Mouse (Mus musculus) embryonic facial prominence, embryonic 12.5 days (tissue): ENCODE measurements around the gene Eif4e. TPM values are rescaled to one million over a fixed set of nuclear protein-coding genes. Genes with fewer than 3 reads are reported as not detected.

Experiments
- ATAC-seq: fragments of 200-750 bp; cut with Nextera tagmentation; 2 replicates; pipeline ENCODE4 v1.8.0; 2017; ENCODE audit not compliant: insufficient number of reproducible peaks, insufficient read depth, low FRiP score, low TSS enrichment
- H3K27ac ChIP-seq: fragments of 300-500 bp; sonication (generic); 2 replicates; pipeline ENCODE4 v1.5.1; 2016; ENCODE audit warnings: mild to moderate bottlenecking
- H3K27me3 ChIP-seq: fragments of 300-500 bp; sonication (generic); 2 replicates; pipeline ENCODE4 v1.6.1; 2016; ENCODE audit warnings: mild to moderate bottlenecking, moderate library complexity
- H3K36me3 ChIP-seq: fragments of 300-500 bp; sonication (generic); 2 replicates; pipeline ENCODE4 v1.6.1; 2016; ENCODE audit warnings: mild to moderate bottlenecking
- H3K4me1 ChIP-seq: fragments of 300-500 bp; sonication (generic); 2 replicates; pipeline ENCODE4 v1.6.1; 2016
- H3K4me2 ChIP-seq: fragments of 300-500 bp; sonication (generic); replicated peaks from 2 replicates; pipeline ENCODE4 v1.6.1; 2016; ENCODE audit warnings: mild to moderate bottlenecking, moderate library complexity
- H3K4me3 ChIP-seq: fragments of 300-500 bp; sonication (generic); 2 replicates; pipeline ENCODE4 v1.5.1; 2016; ENCODE audit warnings: mild to moderate bottlenecking
- H3K9ac ChIP-seq: fragments of 300-500 bp; sonication (generic); 2 replicates; pipeline ENCODE4 v1.6.1; 2016; ENCODE audit warnings: mild to moderate bottlenecking, moderate library complexity
- H3K9me3 ChIP-seq: fragments of 300-500 bp; sonication (generic); 2 replicates; pipeline ENCODE4 v1.6.1; 2016; ENCODE audit warnings: mild to moderate bottlenecking, moderate library complexity
- WGBS: fragments of 180-500 bp; shearing (Covaris S2); methylation state at CpG from one replicate; pipeline ENCODE4 v1.1.7; 2016; 5-methylcytosine and 5-hydroxymethylcytosine counted together
- polyA plus RNA-seq: library from polyadenylated mRNA; unstranded; fragments of >200 nt; fragmentation: Nextera tagmentation; extraction: Ambion mirVana; gene quantifications from 2 replicates; pipeline ENCODE4 v1.2.1, GENCODE M21; 2016

Gene Eif4e
- 369 and 406 TPM in 2 replicates for polyA plus RNA-seq

GRCm38 (mm10) chr3:138526073-138526915 lies at the start of gene Eif4e:
Gene Eif4e, plus strand, starts transcription at chr3:138526179.
- WGBS, result 2% methylated on average over 39 of the region's 39 CpGs
- H3K9me3 ChIP-seq, result no peaks in the 10 kb centered on the region
- H3K4me1 ChIP-seq, result peaks cover 20% of the 10 kb centered on the region
- peak within 1 kb of the TSS; percentile 59 for H3K9ac ChIP-seq
- peak within 1 kb of the TSS; percentile 77 for H3K4me2 ChIP-seq
- peak within 1 kb of the TSS; percentile 97 for H3K27ac ChIP-seq
- H3K36me3 ChIP-seq, result no peaks in the 10 kb centered on the region
- peak; percentile 43 for ATAC-seq
- no peaks in the 10 kb centered on the region for H3K27me3 ChIP-seq
- peak within 1 kb of the TSS; percentile 48 for H3K4me3 ChIP-seq

- no peaks in the 10 kb centered on the region for H3K9me3 ChIP-seq
- no peak overlapping the region for H3K27ac ChIP-seq
- H3K4me1 ChIP-seq, result no peaks in the 10 kb centered on the region
- H3K4me2 ChIP-seq, result no peak overlapping the region
- no peak overlapping the region for H3K9ac ChIP-seq
- H3K27me3 ChIP-seq, result no peaks in the 10 kb centered on the region
- ATAC-seq, result no peak
- H3K36me3 ChIP-seq, result peaks cover 22% of the 10 kb centered on the region
- no peak overlapping the region for H3K4me3 ChIP-seq
- 92% methylated on average over 8 of the region's 8 CpGs for WGBS
These were observed 46.5 kb upstream of the Eif4e start for GRCm38 (mm10) chr3:138479489-138479888.

- H3K9ac ChIP-seq, result no peak overlapping the region
- no peaks in the 10 kb centered on the region for H3K4me1 ChIP-seq
- H3K36me3 ChIP-seq, result peaks cover 37% of the 10 kb centered on the region
- H3K9me3 ChIP-seq, result no peaks in the 10 kb centered on the region
- H3K27me3 ChIP-seq, result no peaks in the 10 kb centered on the region
- H3K4me2 ChIP-seq, result no peak overlapping the region
- WGBS, result 81% methylated on average over 14 of the region's 14 CpGs
- no peak overlapping the region for H3K4me3 ChIP-seq
- ATAC-seq, result no peak
- no peak overlapping the region for H3K27ac ChIP-seq
These were observed 44.3 kb upstream of the Eif4e start for GRCm38 (mm10) chr3:138481526-138482284.

GRCm38 (mm10) chr3:138483240-138483639 lies 42.7 kb upstream of the Eif4e start:
- no peaks in the 10 kb centered on the region for H3K27me3 ChIP-seq
- H3K9me3 ChIP-seq, result no peaks in the 10 kb centered on the region

GRCm38 (mm10) chr3:138488584-138489326 lies 37.2 kb upstream of the Eif4e start:
- peak; percentile 53 for ATAC-seq
- WGBS, result under 1% methylated on average over 61 of the region's 61 CpGs

More at GRCm38 (mm10) chr3:138483240-138483639, 42.7 kb upstream of the Eif4e start:
- Histone ChIP-seq H3K4me3 (no peak overlapping the region), H3K9ac (no peak overlapping the region), H3K36me3 (peaks cover 38% of the 10 kb centered on the region), H3K4me2 (no peak overlapping the region), H3K27ac (no peak overlapping the region), H3K4me1 (peaks cover 6% of the 10 kb centered on the region)
- no peak for ATAC-seq
- 96% methylated on average over 2 of the region's 2 CpGs for WGBS

GRCm38 (mm10) chr3:138489327-138490033 lies 36.5 kb upstream of the Eif4e start, which contains the start of gene Metap1:
Gene Metap1, minus strand, starts transcription at chr3:138489515.
- Histone ChIP-seq H3K4me3 (peak within 1 kb of the TSS; percentile 91), H3K27me3 (no peaks in the 10 kb centered on the region), H3K27ac (peak within 1 kb of the TSS; percentile 76), H3K9me3 (no peaks in the 10 kb centered on the region), H3K36me3 (peaks cover 16% of the 10 kb centered on the region), H3K4me1 (peaks cover 8% of the 10 kb centered on the region), H3K4me2 (peak within 1 kb of the TSS; percentile 78), H3K9ac (peak within 1 kb of the TSS; percentile 95)
- ATAC-seq, result peak; percentile 98
- under 1% methylated on average over 42 of the region's 65 CpGs for WGBS

More at GRCm38 (mm10) chr3:138488584-138489326, 37.2 kb upstream of the Eif4e start:
- Histone ChIP-seq H3K4me1 (peaks cover 8% of the 10 kb centered on the region), H3K27ac (peak overlapping the region; percentile 76), H3K4me3 (peak overlapping the region; percentile 91), H3K9me3 (no peaks in the 10 kb centered on the region), H3K27me3 (no peaks in the 10 kb centered on the region), H3K4me2 (peak overlapping the region; percentile 78), H3K36me3 (peaks cover 17% of the 10 kb centered on the region), H3K9ac (peak overlapping the region; percentile 95)

GRCm38 (mm10) chr3:138490034-138490337 lies 36.0 kb upstream of the Eif4e start:
- 26% methylated on average over 6 of the region's 6 CpGs for WGBS
- no peak overlapping the region for H3K27ac ChIP-seq
- H3K4me1 ChIP-seq, result peaks cover 8% of the 10 kb centered on the region
- peak overlapping the region; percentile 54 for H3K4me2 ChIP-seq
- ATAC-seq, result no peak
- H3K9me3 ChIP-seq, result no peaks in the 10 kb centered on the region
- peak overlapping the region; percentile 91 for H3K4me3 ChIP-seq
- peaks cover 11% of the 10 kb centered on the region for H3K36me3 ChIP-seq
- H3K9ac ChIP-seq, result peak overlapping the region; percentile 21; the same call in 1 of the 2 replicates
- H3K27me3 ChIP-seq, result no peaks in the 10 kb centered on the region

GRCm38 (mm10) chr3:138493668-138494067 lies 32.3 kb upstream of the Eif4e start:
- no peak overlapping the region for H3K4me3 ChIP-seq
- 85% methylated on average over 3 of the region's 3 CpGs for WGBS
- no peaks in the 10 kb centered on the region for H3K36me3 ChIP-seq
- no peak overlapping the region for H3K4me2 ChIP-seq
- H3K27ac ChIP-seq, result no peak overlapping the region
- no peak overlapping the region for H3K9ac ChIP-seq
- no peaks in the 10 kb centered on the region for H3K9me3 ChIP-seq
- no peaks in the 10 kb centered on the region for H3K27me3 ChIP-seq
- no peaks in the 10 kb centered on the region for H3K4me1 ChIP-seq
- ATAC-seq, result no peak

- H3K4me3 ChIP-seq, result no peak overlapping the region
- 40% methylated on average over 1 of the region's 1 CpGs for WGBS
- no peak overlapping the region for H3K4me2 ChIP-seq
- H3K27me3 ChIP-seq, result no peaks in the 10 kb centered on the region
- no peak overlapping the region for H3K9ac ChIP-seq
- no peaks in the 10 kb centered on the region for H3K9me3 ChIP-seq
- H3K4me1 ChIP-seq, result no peaks in the 10 kb centered on the region
- no peak overlapping the region for H3K27ac ChIP-seq
- no peaks in the 10 kb centered on the region for H3K36me3 ChIP-seq
- no peak for ATAC-seq
These were observed 31.4 kb upstream of the Eif4e start for GRCm38 (mm10) chr3:138494565-138494964.

- 82% methylated on average over 11 of the region's 11 CpGs for WGBS
- Histone ChIP-seq H3K4me2 (no peak overlapping the region), H3K4me3 (no peak overlapping the region), H3K4me1 (no peaks in the 10 kb centered on the region), H3K27ac (no peak overlapping the region), H3K27me3 (no peaks in the 10 kb centered on the region), H3K9ac (no peak overlapping the region), H3K9me3 (no peaks in the 10 kb centered on the region), H3K36me3 (no peaks in the 10 kb centered on the region)
- no peak for ATAC-seq
These were observed 30.5 kb upstream of the Eif4e start for GRCm38 (mm10) chr3:138495166-138496145.
